Mouse (Mus musculus): ENCODE measurements around the gene Nrcam. TPM values are rescaled to one million over a fixed set of nuclear protein-coding genes. Genes with fewer than 3 reads are reported as not detected.

Nrcam gene
- polyA plus RNA-seq, 1 experiment from 2014 or later: 31.8 TPM

DNA sequence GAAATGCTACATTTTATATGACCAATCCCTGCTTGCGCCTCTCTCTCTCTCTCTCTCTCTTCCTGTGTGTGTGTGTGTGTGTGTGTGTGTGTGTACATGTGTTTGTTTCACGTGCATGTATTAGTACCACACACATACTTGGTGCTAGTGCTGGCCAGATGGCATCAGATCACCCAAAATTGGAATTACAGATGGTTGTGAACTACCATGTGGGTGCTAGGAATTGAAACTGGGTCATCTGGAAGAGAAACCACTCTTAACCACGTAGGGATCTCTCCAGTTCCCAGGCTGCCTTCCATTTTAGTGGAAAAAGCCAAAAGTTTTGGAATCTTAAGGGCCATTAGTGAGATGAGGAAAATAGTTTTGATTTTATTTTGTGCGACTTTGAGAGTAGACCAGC lies 175.1 kb downstream of the Nrcam start:
- Histone ChIP-seq H3K9me3 (replicated peaks) (no peaks in the 10 kb centered on the region), H3K4me1 (peaks cover 7% of the 10 kb centered on the region), H3K27me3 (ENCODE audit: low read depth, poor library complexity, severe bottlenecking) (no peaks in the 10 kb centered on the region), H3K36me3 (no peaks in the 10 kb centered on the region), H3K27ac (replicated peaks) (no peak overlapping the region), H3K4me3 (no peak overlapping the region)
- 91% methylated on average over 4 of the region's 4 CpGs for WGBS
- no peak for DNase-seq (ENCODE audit: low spot score)

DNA sequence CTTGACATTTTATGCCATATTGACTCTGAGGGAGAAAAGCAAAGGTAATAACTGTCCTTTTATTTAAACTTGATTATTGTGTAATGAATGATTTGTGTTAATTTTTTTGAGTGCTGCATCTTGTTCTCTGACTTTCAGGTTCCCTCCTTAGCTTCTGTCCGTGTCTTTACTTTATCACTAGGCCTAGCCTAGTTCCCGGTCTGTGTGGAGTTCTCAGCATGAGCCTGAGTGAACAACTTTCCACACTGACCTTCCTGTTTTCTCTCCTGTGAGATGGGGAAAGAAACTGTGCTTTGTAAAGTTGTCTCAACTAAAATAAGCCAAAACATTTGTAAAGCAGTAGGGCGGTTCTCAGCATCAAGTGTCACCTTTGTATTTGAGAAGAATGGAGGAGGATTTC lies 179.9 kb downstream of the Nrcam start:
- H3K4me1 ChIP-seq: no peaks in the 10 kb centered on the region
- no peak overlapping the region for H3K27ac ChIP-seq (replicated peaks)
- H3K9me3 ChIP-seq (replicated peaks): no peaks in the 10 kb centered on the region
- DNase-seq (ENCODE audit: low spot score): no peak
- no peaks in the 10 kb centered on the region for H3K27me3 ChIP-seq (ENCODE audit: low read depth, poor library complexity, severe bottlenecking)
- H3K36me3 ChIP-seq: no peaks in the 10 kb centered on the region
- WGBS: 74% methylated on average over 3 of the region's 3 CpGs
- H3K4me3 ChIP-seq: no peak overlapping the region

DNA sequence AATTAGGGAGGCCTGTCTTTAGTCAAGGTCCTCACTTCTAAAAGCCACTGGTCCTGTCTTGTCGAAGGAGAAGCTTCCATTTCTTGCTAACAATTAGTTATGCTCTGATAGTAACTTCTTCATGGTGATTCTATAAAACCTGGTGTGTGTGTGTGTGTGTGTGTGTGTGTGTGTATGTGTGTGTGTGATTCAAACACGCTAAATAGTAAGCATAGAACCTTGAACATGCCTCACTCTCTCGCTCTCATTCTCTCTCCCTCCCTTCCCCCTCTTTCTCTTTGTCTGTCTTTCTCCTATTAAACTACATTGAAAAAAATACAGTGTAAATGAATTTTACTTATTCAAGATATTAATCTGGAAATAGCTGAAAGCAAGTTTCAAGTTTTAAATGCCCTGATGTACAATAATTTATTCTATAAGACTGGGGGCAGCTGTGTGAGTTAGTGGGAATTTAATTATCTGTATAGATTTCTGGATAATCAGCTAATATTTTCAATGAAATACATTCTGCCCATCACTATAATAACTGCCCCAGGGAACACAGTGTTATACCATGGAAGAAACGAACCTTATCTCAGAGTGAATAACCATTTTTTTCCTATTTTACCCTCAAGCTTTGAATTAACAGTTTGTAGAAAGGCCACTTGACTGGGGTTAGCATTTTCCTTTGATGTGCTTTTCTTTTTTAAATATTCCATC lies 180.9 kb downstream of the Nrcam start:
- H3K9me3 ChIP-seq (replicated peaks): no peaks in the 10 kb centered on the region
- WGBS: 84% methylated on average over 4 of the region's 4 CpGs
- H3K27me3 ChIP-seq (ENCODE audit: low read depth, poor library complexity, severe bottlenecking): no peaks in the 10 kb centered on the region
- no peak overlapping the region for H3K4me3 ChIP-seq
- no peak for DNase-seq (ENCODE audit: low spot score)
- no peak overlapping the region for H3K27ac ChIP-seq (replicated peaks)
- H3K36me3 ChIP-seq: no peaks in the 10 kb centered on the region
- no peaks in the 10 kb centered on the region for H3K4me1 ChIP-seq

DNA sequence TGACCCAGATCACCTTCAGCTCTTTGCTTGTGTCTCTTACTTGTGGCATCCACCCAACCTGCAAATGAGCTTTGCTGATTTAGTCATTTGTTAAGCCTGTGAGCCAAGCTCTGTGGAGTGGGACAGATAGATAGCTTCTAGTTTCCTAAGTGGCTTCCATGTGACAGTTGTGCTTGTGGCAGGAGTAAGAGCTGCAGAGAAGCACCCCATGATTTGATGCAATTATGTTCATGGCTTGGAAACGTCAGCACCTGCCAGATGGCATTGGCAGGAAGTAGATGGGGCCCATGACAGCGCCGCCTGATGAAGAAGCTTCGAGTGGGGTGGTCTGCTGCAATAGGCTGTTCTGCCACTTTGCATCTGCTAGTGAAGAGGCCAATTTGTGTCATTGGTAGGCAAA lies 186.4 kb downstream of the Nrcam start:
- Histone ChIP-seq H3K9me3 (replicated peaks) (no peaks in the 10 kb centered on the region), H3K4me1 (peaks cover 10% of the 10 kb centered on the region), H3K27ac (replicated peaks) (no peak overlapping the region), H3K4me3 (no peak overlapping the region), H3K36me3 (no peaks in the 10 kb centered on the region), H3K27me3 (ENCODE audit: low read depth, poor library complexity, severe bottlenecking) (no peaks in the 10 kb centered on the region)
- DNase-seq (ENCODE audit: low spot score): no peak
- WGBS: 85% methylated on average over 4 of the region's 4 CpGs

DNA sequence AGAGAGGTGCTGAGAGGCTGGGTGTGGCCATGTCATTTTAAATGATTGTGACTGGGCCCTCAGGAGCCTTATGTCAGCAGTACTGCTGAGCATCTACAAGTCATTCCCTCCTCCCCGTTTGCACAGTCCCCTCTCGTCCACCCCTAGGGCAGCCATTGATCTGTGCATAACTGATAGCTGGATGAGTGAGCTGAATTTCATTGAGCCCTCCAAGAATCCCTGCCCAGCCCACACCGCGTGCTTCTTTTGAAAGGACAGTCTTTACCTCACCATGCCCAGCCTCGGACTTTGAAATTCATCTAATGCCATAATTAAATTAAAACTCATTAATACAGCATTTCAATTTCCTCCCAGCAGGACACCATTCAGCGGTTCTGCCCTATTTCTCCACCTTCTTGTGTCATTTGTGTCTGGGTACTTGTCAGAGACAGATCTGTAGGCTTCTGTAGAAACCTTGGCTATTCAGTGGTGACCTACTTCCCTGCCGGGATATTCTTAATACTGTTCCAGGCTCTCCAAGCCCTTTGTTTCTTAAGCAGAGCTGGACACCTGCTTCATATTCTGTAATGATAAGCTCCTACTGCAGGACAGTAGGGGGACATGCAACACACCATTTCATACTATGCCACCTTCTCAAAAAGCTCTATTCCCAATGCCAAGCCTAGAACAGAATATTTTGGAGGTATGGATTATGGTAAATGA lies 190.9 kb downstream of the Nrcam start:
- no peak for DNase-seq (ENCODE audit: low spot score)
- no peaks in the 10 kb centered on the region for H3K9me3 ChIP-seq (replicated peaks)
- H3K36me3 ChIP-seq: no peaks in the 10 kb centered on the region
- H3K27me3 ChIP-seq (ENCODE audit: low read depth, poor library complexity, severe bottlenecking): no peaks in the 10 kb centered on the region
- no peak overlapping the region for H3K4me3 ChIP-seq
- WGBS: 38% methylated on average over 7 of the region's 7 CpGs
- H3K4me1 ChIP-seq: peaks cover 10% of the 10 kb centered on the region
- H3K27ac ChIP-seq (replicated peaks): no peak overlapping the region

DNA sequence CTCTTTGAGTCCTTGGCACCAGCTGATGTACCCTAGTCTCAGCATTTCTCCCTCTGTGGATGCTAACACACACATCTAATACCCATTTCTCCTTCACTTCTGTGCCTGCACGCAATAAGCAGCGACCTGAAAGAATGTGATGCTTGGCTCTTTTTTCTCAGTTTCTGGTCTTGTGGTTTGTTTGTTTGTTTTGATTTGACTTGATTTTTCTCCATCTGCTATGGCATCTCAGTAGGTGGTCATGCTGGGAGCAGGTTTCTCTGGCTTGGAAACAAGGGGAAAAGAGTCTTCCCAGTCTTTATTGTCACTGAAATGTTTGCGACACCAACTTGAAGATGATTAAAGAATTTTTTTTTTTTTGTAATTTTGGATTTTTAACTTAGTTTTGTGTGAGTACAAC lies 192.8 kb downstream of the Nrcam start:
- Histone ChIP-seq H3K36me3 (no peaks in the 10 kb centered on the region), H3K27ac (replicated peaks) (no peak overlapping the region), H3K9me3 (replicated peaks) (no peaks in the 10 kb centered on the region), H3K4me3 (no peak overlapping the region), H3K27me3 (ENCODE audit: low read depth, poor library complexity, severe bottlenecking) (no peaks in the 10 kb centered on the region), H3K4me1 (peaks cover 12% of the 10 kb centered on the region)
- no peak for DNase-seq (ENCODE audit: low spot score)
- WGBS: 86% methylated on average over 3 of the region's 3 CpGs

DNA sequence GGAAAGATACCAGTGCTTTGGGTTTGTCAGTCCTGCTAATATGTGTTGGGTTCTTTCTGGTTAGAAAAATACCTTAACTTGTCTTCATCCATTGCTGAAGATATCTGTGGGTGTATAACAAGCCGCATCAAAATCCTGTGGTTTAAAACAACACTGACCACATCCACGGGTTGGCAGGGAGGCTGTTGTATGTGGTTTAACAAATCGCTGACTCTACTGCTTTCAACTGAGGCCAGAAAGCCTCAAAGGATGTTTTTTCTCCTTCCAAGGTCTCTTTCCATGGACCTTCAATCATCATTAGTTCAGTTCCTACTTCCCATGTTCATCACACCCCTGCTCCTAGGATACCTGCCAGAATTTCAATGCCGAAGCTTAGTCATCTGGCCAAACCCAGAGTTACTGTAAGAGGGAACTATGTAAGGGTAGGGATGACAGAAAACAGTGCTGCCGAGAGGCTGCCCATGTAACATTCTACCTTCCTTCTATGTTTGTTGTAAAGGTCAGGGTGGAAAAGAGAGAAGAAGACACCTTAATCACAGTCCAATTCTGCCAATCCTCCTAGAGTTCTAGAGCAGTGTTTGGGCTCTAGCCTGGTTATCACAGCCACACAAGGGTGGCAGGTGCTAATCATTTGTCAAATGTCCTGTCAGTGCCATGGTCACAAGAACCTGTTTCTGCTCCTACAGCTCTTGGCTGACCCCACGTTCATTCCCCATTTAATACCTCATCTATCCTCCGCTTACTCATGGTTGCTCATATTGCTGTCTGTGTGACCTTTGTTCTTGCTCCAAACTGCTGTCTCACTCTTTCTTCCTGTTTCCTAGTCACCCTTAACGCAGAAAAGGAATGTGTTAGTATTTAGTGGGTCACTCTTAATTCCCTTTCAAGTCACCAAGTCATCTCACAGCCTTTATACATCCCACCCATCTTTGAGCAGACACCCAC lies 196.2 kb downstream of the Nrcam start:
- 83% methylated on average over 8 of the region's 8 CpGs for WGBS
- Histone ChIP-seq H3K27me3 (ENCODE audit: low read depth, poor library complexity, severe bottlenecking) (no peaks in the 10 kb centered on the region), H3K4me1 (peaks cover 17% of the 10 kb centered on the region), H3K27ac (replicated peaks) (no peak overlapping the region), H3K9me3 (replicated peaks) (no peaks in the 10 kb centered on the region), H3K4me3 (no peak overlapping the region), H3K36me3 (no peaks in the 10 kb centered on the region)
- no peak for DNase-seq (ENCODE audit: low spot score)

DNA sequence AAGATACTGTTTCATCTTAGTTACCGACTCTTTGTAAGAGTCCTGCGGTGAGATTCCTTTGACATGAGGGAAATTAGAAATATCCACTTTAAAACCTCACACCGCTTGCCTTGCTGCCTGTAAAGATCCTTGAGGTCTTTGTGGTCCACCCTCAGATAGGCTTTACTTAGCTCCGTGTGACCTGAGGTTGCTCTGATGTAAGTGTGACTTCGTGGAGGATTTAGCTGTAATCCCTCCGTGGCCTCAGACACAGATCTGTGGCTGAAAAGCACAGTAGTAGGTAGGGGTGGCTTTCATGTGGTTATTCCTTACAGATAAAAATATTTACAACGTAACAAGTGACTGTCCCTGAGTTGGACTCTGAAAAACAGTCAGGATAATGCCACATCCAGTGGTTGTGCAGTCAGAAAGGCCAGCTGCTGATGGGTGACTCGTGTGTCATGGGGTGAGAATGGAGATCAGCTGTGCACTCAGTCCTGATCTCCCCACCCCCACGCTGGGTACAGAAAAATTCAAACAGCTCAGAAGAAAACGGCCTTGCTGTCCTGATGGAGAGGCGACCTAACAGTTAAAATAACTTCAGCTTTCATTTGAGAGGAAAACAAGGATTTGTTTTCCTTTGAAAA lies 199.8 kb downstream of the Nrcam start:
- no peak overlapping the region; the same call in 1 of the 2 replicates for H3K27ac ChIP-seq (replicated peaks)
- WGBS: 38% methylated on average over 11 of the region's 11 CpGs
- no peak overlapping the region for H3K4me3 ChIP-seq
- H3K4me1 ChIP-seq: peaks cover 22% of the 10 kb centered on the region
- no peaks in the 10 kb centered on the region for H3K9me3 ChIP-seq (replicated peaks)
- DNase-seq (ENCODE audit: low spot score): no peak
- H3K27me3 ChIP-seq (ENCODE audit: low read depth, poor library complexity, severe bottlenecking): no peaks in the 10 kb centered on the region
- H3K36me3 ChIP-seq: no peaks in the 10 kb centered on the region

DNA sequence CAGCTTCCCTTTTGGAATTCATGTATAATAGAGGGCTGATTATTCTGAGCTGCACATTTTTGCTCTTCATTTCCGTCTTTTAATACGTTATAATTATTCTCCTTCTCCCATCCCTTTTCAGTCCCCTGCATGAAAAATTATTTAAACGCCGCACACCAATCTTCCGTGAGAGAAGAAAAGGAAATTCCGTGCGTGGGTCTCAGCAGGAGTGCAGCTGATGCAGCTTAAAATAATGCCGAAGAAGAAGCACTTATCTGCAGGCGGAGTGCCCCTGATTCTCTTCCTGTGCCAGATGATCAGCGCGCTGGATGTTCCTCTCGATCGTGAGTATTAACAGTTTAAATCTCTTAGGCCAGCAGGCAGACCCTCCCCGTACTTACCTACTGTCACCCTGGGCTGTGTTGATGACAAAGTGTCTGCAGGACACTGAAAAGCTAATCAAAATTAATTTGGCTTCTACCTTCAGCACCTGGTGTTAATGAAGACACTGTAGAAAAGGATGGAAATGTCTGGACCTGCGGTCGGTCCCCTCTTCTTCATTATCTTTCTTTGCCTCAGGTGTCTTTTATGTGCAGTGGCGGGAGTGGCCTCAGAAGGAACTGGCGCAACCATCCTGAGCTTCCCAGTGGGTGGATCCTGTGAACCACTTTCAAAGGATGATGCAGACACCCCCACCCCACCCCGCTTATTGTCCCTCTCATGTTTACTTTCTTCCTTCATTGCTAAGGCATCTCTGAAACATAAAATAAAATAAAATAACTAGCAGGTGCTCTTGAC lies 203.8 kb downstream of the Nrcam start:
- no peak overlapping the region for H3K27ac ChIP-seq (replicated peaks)
- no peak overlapping the region for H3K4me3 ChIP-seq
- DNase-seq (ENCODE audit: low spot score): no peak
- H3K36me3 ChIP-seq: no peaks in the 10 kb centered on the region
- H3K27me3 ChIP-seq (ENCODE audit: low read depth, poor library complexity, severe bottlenecking): no peaks in the 10 kb centered on the region
- H3K4me1 ChIP-seq: peaks cover 29% of the 10 kb centered on the region
- 84% methylated on average over 19 of the region's 19 CpGs for WGBS
- H3K9me3 ChIP-seq (replicated peaks): no peaks in the 10 kb centered on the region

DNA sequence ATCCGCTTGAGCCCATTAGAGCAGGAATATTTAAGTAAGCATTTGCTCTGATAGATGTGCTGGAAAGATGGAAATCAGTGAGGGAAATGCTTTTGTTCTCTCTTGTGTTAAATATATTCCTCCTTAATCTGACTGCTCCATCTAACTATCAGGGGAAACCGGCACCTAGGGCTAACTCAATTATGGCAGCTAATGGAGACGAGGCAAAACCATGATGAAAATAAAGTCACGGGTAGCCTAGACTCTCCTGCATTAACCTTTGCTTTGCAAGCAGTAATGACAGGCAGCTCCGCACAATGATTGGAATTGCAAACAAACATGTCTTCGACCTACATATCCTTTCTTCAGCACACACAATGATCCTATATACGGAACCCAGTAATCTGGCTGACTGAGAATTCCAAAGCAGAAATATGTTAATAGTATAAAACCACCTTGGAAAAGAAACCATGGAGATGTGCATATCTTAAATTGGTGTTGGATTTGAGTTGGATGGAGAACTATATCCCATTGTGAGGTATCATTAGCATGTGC lies 205.5 kb downstream of the Nrcam start:
- Histone ChIP-seq H3K4me1 (peaks cover 18% of the 10 kb centered on the region), H3K27me3 (ENCODE audit: low read depth, poor library complexity, severe bottlenecking) (no peaks in the 10 kb centered on the region), H3K4me3 (no peak overlapping the region), H3K36me3 (no peaks in the 10 kb centered on the region), H3K9me3 (replicated peaks) (no peaks in the 10 kb centered on the region), H3K27ac (replicated peaks) (no peak overlapping the region)
- WGBS: 87% methylated on average over 7 of the region's 7 CpGs
- DNase-seq (ENCODE audit: low spot score): no peak

DNA sequence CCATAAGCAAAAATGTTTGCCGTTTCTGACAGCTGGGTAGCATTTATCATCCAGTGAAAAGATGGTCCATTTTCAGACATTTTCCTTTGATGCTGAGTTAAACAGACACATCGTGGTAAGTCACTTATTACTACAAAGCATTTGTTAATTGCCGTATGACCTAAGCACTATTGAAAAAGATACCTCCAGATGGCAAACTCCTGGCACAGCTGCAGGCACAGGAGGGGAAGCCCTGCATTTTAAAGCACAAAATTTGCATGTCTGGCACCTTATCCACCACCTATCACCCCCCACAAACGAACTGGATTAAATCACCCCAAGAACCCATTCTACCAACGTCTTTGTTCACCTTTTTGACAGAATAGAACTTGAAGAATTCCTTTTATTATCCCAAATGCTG lies 206.9 kb downstream of the Nrcam start:
- Histone ChIP-seq H3K4me1 (peaks cover 14% of the 10 kb centered on the region), H3K27me3 (ENCODE audit: low read depth, poor library complexity, severe bottlenecking) (no peaks in the 10 kb centered on the region), H3K9me3 (replicated peaks) (no peaks in the 10 kb centered on the region), H3K27ac (replicated peaks) (no peak overlapping the region), H3K4me3 (no peak overlapping the region), H3K36me3 (no peaks in the 10 kb centered on the region)
- whole genome bisulfite sequencing: 44% methylated on average over 5 of the region's 5 CpGs
- DNase-seq (ENCODE audit: low spot score): no peak

All from midbrain, embryonic 10.5 days (tissue).